Mouse (Mus musculus): ENCODE results near the gene Chst4.

- no peak for TF ChIP-seq POLR2A (IDR thresholded peaks at IDR 0.05; ENCODE audit: insufficient read depth, low read depth, low read length)
- TF ChIP-seq EP300 (IDR thresholded peaks at IDR 0.05; ENCODE audit: insufficient read depth, low read depth, low read length): no peak
- TF ChIP-seq CTCF (IDR thresholded peaks at IDR 0.05): no peak
Measured at GRCm38 (mm10) chr8:110008995-110009446, 30.5 kb downstream of the Chst4 start.

Data from heart, adult 2 months (tissue).